Mouse (Mus musculus): Measurements from ENCODE around the gene H2afy2. TPM values are rescaled to one million over a fixed set of nuclear protein-coding genes. Genes with fewer than 3 reads are reported as not detected.

Gene H2afy2
- polyA plus RNA-seq, 1 experiment from 2014 or later, result 87.2 TPM

DNA sequence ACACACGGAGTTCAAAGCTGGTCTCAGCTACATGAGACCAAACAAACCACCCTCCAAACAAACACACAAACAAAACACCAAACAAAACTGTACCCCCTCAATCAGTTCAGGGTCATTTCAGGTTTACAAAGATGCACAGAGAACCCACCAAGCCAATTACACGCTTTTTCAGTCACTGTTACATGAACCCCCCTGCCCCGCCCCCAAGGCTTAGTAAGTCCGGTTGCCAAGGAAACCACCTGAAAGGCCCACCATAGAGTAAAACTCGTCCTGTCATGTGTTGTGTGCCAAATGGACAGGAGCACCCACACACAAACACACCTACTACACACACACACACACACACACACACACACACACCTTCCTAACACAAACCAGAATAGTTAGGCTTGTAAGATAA is 18.4 kb downstream of the H2afy2 start:
- Histone ChIP-seq H3K9me3 (ENCODE audit: control insufficient read depth, low read length) (no peaks in the 10 kb centered on the region), H3K9ac (ENCODE audit: low read depth, low read length) (no peak overlapping the region), H3K36me3 (ENCODE audit: control insufficient read depth, insufficient read depth, low read length) (no peaks in the 10 kb centered on the region), H3K4me1 (ENCODE audit: control insufficient read depth, insufficient read depth, low read length) (peaks cover 18% of the 10 kb centered on the region; the same call in 1 of the 2 replicates), H3K4me2 (ENCODE audit: low read depth, low read length) (no peak overlapping the region), H3K27ac (replicated peaks; ENCODE audit: low read depth, low read length) (no peak overlapping the region; the same call in 1 of the 2 replicates), H3K4me3 (ENCODE audit: low read depth, low read length) (no peak overlapping the region), H3K27me3 (replicated peaks; ENCODE audit: control insufficient read depth, insufficient read depth, low read length) (no peaks in the 10 kb centered on the region)
- ATAC-seq (ENCODE audit: low read depth) (0 out of 2 replicates have a peak, but pooled peaks have one; percentile 5), DNase-seq (ENCODE audit: low spot score) (peak; percentile 63)
- WGBS, result 42% methylated on average over 5 of the region's 5 CpGs

DNA sequence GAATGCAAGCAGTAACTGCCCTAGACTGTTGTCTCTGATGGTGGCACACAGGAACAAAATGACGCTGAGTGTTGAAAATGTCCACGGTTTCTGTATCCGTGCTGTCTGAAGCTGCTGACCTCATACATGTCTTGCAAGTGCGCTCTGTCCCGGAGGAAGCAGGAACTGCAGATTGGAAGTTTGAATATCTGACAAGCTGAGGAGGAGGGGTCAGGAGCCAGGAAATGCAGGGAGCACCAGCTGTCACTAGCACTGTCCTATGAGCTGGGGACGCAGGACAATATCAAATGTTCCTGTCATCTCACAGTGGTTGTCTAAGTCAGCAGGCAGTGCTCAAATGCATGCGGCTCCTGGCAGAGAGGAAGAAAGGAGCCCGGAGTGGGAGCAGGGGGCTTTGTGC is 19.3 kb downstream of the H2afy2 start:
- Histone ChIP-seq H3K4me1 (ENCODE audit: control insufficient read depth, insufficient read depth, low read length) (peaks cover 18% of the 10 kb centered on the region; the same call in 1 of the 2 replicates), H3K9me3 (ENCODE audit: control insufficient read depth, low read length) (no peaks in the 10 kb centered on the region), H3K9ac (ENCODE audit: low read depth, low read length) (no peak overlapping the region), H3K27me3 (replicated peaks; ENCODE audit: control insufficient read depth, insufficient read depth, low read length) (no peaks in the 10 kb centered on the region), H3K4me2 (ENCODE audit: low read depth, low read length) (no peak overlapping the region), H3K4me3 (ENCODE audit: low read depth, low read length) (no peak overlapping the region), H3K36me3 (ENCODE audit: control insufficient read depth, insufficient read depth, low read length) (no peaks in the 10 kb centered on the region), H3K27ac (replicated peaks; ENCODE audit: low read depth, low read length) (0 out of 2 replicates have a peak overlapping the region, but pooled peaks have one; percentile 13)
- ATAC-seq (ENCODE audit: low read depth) (peak; percentile 28; the same call in 1 of the 2 replicates), DNase-seq (ENCODE audit: low spot score) (peak; percentile 35)
- WGBS, result 71% methylated on average over 8 of the region's 8 CpGs

DNA sequence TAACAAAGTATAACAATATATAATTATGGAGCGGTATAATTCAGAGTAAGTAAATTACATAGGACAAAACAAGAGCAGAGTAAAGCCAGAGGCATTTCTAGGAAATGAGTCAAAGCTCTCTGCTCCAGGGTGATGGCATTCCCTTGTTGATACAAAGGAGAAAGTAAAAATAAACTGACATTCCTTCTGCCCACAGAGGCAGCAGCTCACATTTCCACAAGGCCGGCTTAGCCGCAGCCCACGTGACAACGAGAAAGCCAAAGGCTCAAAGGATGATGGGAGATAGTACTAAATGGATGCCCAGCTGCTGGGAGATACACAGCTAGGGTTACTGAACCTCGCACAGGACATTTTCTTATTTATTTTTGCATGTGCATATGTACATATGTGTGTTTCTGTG is 24.1 kb downstream of the H2afy2 start:
- Histone ChIP-seq H3K9ac (ENCODE audit: low read depth, low read length) (no peak overlapping the region), H3K27ac (replicated peaks; ENCODE audit: low read depth, low read length) (peak overlapping the region; percentile 81), H3K9me3 (ENCODE audit: control insufficient read depth, low read length) (no peaks in the 10 kb centered on the region), H3K4me3 (ENCODE audit: low read depth, low read length) (no peak overlapping the region), H3K36me3 (ENCODE audit: control insufficient read depth, insufficient read depth, low read length) (peaks cover 24% of the 10 kb centered on the region), H3K4me1 (ENCODE audit: control insufficient read depth, insufficient read depth, low read length) (peaks cover 16% of the 10 kb centered on the region), H3K27me3 (replicated peaks; ENCODE audit: control insufficient read depth, insufficient read depth, low read length) (no peaks in the 10 kb centered on the region), H3K4me2 (ENCODE audit: low read depth, low read length) (no peak overlapping the region)
- WGBS, result 24% methylated on average over 6 of the region's 6 CpGs
- ATAC-seq (ENCODE audit: low read depth) (peak; percentile 77), DNase-seq (ENCODE audit: low spot score) (peak; percentile 93)

DNA sequence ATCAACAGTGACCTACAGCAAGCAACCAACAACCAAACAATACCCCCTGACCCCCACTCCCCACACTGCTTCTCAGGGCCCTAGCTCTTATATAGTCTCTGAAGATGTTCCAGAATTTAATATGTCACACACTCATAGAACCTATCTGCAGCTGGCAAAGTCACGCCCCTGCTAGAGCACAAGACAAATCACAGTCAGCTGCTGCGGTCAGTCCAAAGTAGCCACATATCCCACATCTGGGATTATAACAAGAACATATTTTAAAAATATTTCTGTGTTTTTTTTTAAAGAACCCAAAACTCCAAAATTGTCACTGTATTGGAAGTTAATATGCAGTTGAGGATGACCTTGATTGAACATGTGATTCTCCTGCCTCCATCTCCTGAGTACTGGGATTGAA is 25.0 kb downstream of the H2afy2 start:
- Histone ChIP-seq H3K9me3 (ENCODE audit: control insufficient read depth, low read length) (no peaks in the 10 kb centered on the region), H3K27me3 (replicated peaks; ENCODE audit: control insufficient read depth, insufficient read depth, low read length) (no peaks in the 10 kb centered on the region), H3K4me3 (ENCODE audit: low read depth, low read length) (no peak overlapping the region), H3K9ac (ENCODE audit: low read depth, low read length) (no peak overlapping the region), H3K27ac (replicated peaks; ENCODE audit: low read depth, low read length) (peak overlapping the region; percentile 81), H3K36me3 (ENCODE audit: control insufficient read depth, insufficient read depth, low read length) (peaks cover 34% of the 10 kb centered on the region), H3K4me2 (ENCODE audit: low read depth, low read length) (no peak overlapping the region), H3K4me1 (ENCODE audit: control insufficient read depth, insufficient read depth, low read length) (peaks cover 16% of the 10 kb centered on the region)
- 93% methylated on average over 2 of the region's 2 CpGs for WGBS
- DNase-seq (ENCODE audit: low spot score) (no peak), ATAC-seq (ENCODE audit: low read depth) (no peak)

DNA sequence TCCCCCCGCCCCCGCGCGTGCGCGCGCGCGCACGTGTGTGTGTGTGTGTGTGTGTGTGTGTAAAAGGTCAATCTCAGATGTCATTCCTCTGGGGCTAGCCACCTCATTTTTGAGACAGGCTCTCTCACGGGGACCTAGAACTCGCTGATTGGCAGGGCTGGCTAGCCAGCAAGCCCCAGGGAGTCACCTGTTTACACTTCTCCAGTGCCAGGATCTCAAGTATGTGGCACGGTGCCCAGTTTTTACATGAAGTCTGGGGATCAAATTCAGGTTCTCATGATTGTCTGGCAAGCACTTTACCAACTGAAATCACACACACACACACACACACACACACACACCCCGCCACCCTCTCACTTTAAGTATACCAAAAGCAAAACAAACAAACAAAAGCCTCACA is 26.9 kb downstream of the H2afy2 start:
- Histone ChIP-seq H3K27me3 (replicated peaks; ENCODE audit: control insufficient read depth, insufficient read depth, low read length) (no peaks in the 10 kb centered on the region), H3K4me3 (ENCODE audit: low read depth, low read length) (no peak overlapping the region), H3K9me3 (ENCODE audit: control insufficient read depth, low read length) (no peaks in the 10 kb centered on the region), H3K4me1 (ENCODE audit: control insufficient read depth, insufficient read depth, low read length) (peaks cover 16% of the 10 kb centered on the region), H3K4me2 (ENCODE audit: low read depth, low read length) (no peak overlapping the region), H3K36me3 (ENCODE audit: control insufficient read depth, insufficient read depth, low read length) (peaks cover 52% of the 10 kb centered on the region), H3K27ac (replicated peaks; ENCODE audit: low read depth, low read length) (0 out of 2 replicates have a peak overlapping the region, but pooled peaks have one; percentile 11), H3K9ac (ENCODE audit: low read depth, low read length) (no peak overlapping the region)
- WGBS, result 80% methylated on average over 14 of the region's 14 CpGs
- DNase-seq (ENCODE audit: low spot score), result peak; percentile 92
- peak; percentile 76 for ATAC-seq (ENCODE audit: low read depth)

DNA sequence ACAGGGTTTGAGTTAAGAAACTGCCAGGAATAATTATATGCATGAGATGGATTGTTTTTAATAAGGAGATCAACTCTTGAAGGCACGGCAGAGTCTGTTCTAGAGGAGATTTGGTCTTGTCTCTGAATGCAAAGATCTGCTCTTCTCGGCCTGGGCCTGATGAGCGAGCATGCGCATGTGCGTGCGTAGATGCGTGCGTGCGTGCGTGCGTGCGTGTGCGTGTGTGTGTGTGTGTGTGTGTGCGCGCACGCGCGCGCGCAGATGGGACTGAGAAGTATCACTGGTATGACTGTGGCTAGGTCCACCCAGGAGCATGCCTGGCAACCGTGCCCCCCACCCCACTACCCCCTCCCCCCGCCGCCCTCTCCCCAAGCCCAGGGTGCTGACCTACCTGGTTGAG is 30.9 kb downstream of the H2afy2 start:
- no peak overlapping the region for H3K4me2 ChIP-seq (ENCODE audit: low read depth, low read length)
- DNase-seq (ENCODE audit: low spot score) (no peak), ATAC-seq (ENCODE audit: low read depth) (no peak)
- no peak overlapping the region for H3K27ac ChIP-seq (replicated peaks; ENCODE audit: low read depth, low read length)
- peaks cover 87% of the 10 kb centered on the region for H3K36me3 ChIP-seq (ENCODE audit: control insufficient read depth, insufficient read depth, low read length)
- H3K27me3 ChIP-seq (replicated peaks; ENCODE audit: control insufficient read depth, insufficient read depth, low read length), result no peaks in the 10 kb centered on the region
- no peak overlapping the region for H3K4me3 ChIP-seq (ENCODE audit: low read depth, low read length)
- H3K9me3 ChIP-seq (ENCODE audit: control insufficient read depth, low read length), result no peaks in the 10 kb centered on the region
- H3K4me1 ChIP-seq (ENCODE audit: control insufficient read depth, insufficient read depth, low read length), result peaks cover 7% of the 10 kb centered on the region
- H3K9ac ChIP-seq (ENCODE audit: low read depth, low read length), result no peak overlapping the region
- WGBS, result 98% methylated on average over 23 of the region's 23 CpGs

DNA sequence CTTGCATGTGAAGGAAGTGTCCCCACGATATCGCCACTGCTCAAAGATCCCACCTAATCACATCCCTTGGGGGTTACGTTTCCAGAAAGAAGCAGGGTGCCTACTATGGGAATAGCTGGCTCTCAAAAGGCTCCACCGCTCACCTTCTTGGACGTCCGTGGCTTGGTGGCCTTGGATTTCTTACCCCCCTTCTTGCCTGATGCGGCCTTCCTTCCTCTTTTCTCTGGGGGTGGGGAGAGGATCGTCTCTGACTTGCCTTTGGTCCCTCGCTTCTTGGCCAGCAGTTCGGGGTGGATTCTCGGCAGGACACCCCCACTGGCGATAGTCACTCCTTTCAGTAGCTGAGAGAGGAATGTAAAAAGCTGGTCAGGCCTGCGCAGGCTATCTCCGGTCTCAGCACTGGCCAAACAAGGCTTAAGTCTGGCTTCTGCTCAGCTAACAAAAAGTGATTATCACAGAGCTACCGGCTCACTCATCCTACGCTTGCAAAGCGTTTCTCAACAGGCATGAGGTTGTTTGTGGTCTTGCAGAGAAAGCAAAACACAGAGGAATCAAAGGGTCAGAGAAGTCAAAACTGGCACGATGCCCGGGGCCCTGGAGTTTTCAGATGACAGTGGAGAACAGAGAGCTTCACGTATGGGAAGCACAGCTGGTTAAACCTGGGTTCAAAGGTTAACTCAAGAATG is 32.3 kb downstream of the H2afy2 start:
- H3K9ac ChIP-seq (ENCODE audit: low read depth, low read length), result no peak overlapping the region
- H3K4me2 ChIP-seq (ENCODE audit: low read depth, low read length), result no peak overlapping the region
- H3K27ac ChIP-seq (replicated peaks; ENCODE audit: low read depth, low read length), result no peak overlapping the region
- WGBS, result 77% methylated on average over 20 of the region's 20 CpGs
- no peaks in the 10 kb centered on the region for H3K9me3 ChIP-seq (ENCODE audit: control insufficient read depth, low read length)
- peaks cover 96% of the 10 kb centered on the region for H3K36me3 ChIP-seq (ENCODE audit: control insufficient read depth, insufficient read depth, low read length)
- H3K27me3 ChIP-seq (replicated peaks; ENCODE audit: control insufficient read depth, insufficient read depth, low read length), result no peaks in the 10 kb centered on the region
- no peak for ATAC-seq (ENCODE audit: low read depth)
- H3K4me3 ChIP-seq (ENCODE audit: low read depth, low read length), result no peak overlapping the region
- no peak for DNase-seq (ENCODE audit: low spot score)
- no peaks in the 10 kb centered on the region for H3K4me1 ChIP-seq (ENCODE audit: control insufficient read depth, insufficient read depth, low read length)

DNA sequence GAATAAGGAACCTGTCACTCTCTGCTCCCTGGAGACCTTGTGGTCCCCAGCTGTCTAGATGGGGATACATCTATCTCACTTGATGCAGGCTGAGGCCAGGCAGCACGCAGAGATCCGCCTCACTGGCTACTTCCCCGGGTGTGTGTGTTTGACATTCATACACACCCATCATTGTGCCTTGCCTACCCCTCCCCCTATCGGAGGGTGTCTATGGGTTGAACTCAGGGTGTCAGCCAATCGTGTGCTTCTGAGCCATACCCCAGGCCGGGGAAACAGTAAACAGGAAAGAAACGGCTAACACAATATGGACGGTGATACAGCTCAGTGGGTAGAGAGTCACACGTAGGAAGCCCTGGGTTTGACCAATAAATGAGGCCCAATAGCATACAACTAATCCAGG is 33.9 kb downstream of the H2afy2 start:
- H3K4me3 ChIP-seq (ENCODE audit: low read depth, low read length), result no peak overlapping the region
- no peak overlapping the region for H3K9ac ChIP-seq (ENCODE audit: low read depth, low read length)
- H3K4me2 ChIP-seq (ENCODE audit: low read depth, low read length), result no peak overlapping the region
- H3K4me1 ChIP-seq (ENCODE audit: control insufficient read depth, insufficient read depth, low read length), result no peaks in the 10 kb centered on the region
- no peak overlapping the region for H3K27ac ChIP-seq (replicated peaks; ENCODE audit: low read depth, low read length)
- DNase-seq (ENCODE audit: low spot score) (no peak), ATAC-seq (ENCODE audit: low read depth) (no peak)
- 93% methylated on average over 9 of the region's 9 CpGs for WGBS
- no peaks in the 10 kb centered on the region for H3K9me3 ChIP-seq (ENCODE audit: control insufficient read depth, low read length)
- peaks cover 96% of the 10 kb centered on the region for H3K36me3 ChIP-seq (ENCODE audit: control insufficient read depth, insufficient read depth, low read length)
- no peaks in the 10 kb centered on the region for H3K27me3 ChIP-seq (replicated peaks; ENCODE audit: control insufficient read depth, insufficient read depth, low read length)

DNA sequence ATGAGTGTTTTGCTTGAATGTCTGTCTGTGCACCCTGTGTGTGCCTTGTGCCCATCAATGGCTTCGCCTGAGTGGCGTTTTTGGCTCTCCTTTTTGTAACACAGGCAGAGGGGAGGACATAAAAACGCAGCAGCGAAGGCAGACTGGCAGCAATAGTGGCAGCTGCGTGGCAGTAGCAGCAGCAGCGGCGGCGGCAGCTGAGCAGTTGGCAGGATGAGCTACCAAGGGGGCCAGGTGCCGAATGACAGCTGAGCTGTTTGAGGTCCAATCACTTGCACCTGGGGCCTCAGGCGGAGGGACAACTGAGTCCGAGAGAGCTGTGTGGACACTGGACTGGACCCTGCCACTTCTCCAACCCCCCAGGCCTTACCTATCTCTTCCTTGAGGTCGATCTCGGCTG is 36.6 kb downstream of the H2afy2 start:
- ATAC-seq (ENCODE audit: low read depth) (no peak), DNase-seq (ENCODE audit: low spot score) (no peak)
- Histone ChIP-seq H3K9ac (ENCODE audit: low read depth, low read length) (no peak overlapping the region), H3K27ac (replicated peaks; ENCODE audit: low read depth, low read length) (no peak overlapping the region), H3K36me3 (ENCODE audit: control insufficient read depth, insufficient read depth, low read length) (peaks cover 94% of the 10 kb centered on the region), H3K4me2 (ENCODE audit: low read depth, low read length) (no peak overlapping the region), H3K4me3 (ENCODE audit: low read depth, low read length) (no peak overlapping the region), H3K27me3 (replicated peaks; ENCODE audit: control insufficient read depth, insufficient read depth, low read length) (no peaks in the 10 kb centered on the region), H3K4me1 (ENCODE audit: control insufficient read depth, insufficient read depth, low read length) (no peaks in the 10 kb centered on the region), H3K9me3 (ENCODE audit: control insufficient read depth, low read length) (no peaks in the 10 kb centered on the region)
- WGBS, result 91% methylated on average over 13 of the region's 13 CpGs
